Mouse (Mus musculus) forebrain, embryonic 13.5 days (tissue): ENCODE data around the gene Zfp609. TPM values are rescaled to one million over a fixed set of nuclear protein-coding genes. Genes with fewer than 3 reads are reported as not detected.
A peak's percentile ranks its signal among the peaks of the same experiment; 100 is the strongest.

Experiments used
- ATAC-seq: fragments of 200-750 bp; cut with Nextera tagmentation; 2 replicates; pipeline ENCODE4 v1.8.0; 2017
- H3K27ac ChIP-seq: fragments of 300-500 bp; sonication (generic); 2 replicates; pipeline ENCODE4 v1.5.1; 2015; ENCODE audit warnings: inconsistent platforms, mild to moderate bottlenecking, moderate library complexity
- H3K27me3 ChIP-seq: fragments of 300-500 bp; sonication (generic); 2 replicates; pipeline ENCODE4 v1.6.1; 2015; ENCODE audit warnings: mild to moderate bottlenecking, inconsistent platforms
- H3K36me3 ChIP-seq: fragments of 300-500 bp; sonication (generic); 2 replicates; pipeline ENCODE4 v1.6.1; 2015; ENCODE audit warnings: mild to moderate bottlenecking, inconsistent platforms; ENCODE audit not compliant: poor library complexity, severe bottlenecking
- H3K4me1 ChIP-seq: fragments of 300-500 bp; sonication (generic); 2 replicates; pipeline ENCODE4 v1.6.1; 2015; ENCODE audit warnings: inconsistent platforms
- H3K4me2 ChIP-seq: fragments of 300-500 bp; sonication (generic); 2 replicates; pipeline ENCODE4 v1.6.1; 2015; ENCODE audit warnings: inconsistent platforms, mild to moderate bottlenecking, moderate library complexity
- H3K4me3 ChIP-seq: fragments of 300-500 bp; sonication (generic); 2 replicates; pipeline ENCODE4 v1.5.1; 2015; ENCODE audit warnings: mild to moderate bottlenecking, inconsistent platforms
- H3K9ac ChIP-seq: fragments of 300-500 bp; sonication (generic); 2 replicates; pipeline ENCODE4 v1.6.1; 2015; ENCODE audit warnings: mild to moderate bottlenecking, inconsistent platforms
- H3K9me3 ChIP-seq: fragments of 300-500 bp; sonication (generic); replicated peaks from 2 replicates; pipeline ENCODE4 v1.6.1; 2016; ENCODE audit warnings: inconsistent platforms
- WGBS: fragments of 180-500 bp; shearing (Covaris S2); methylation state at CpG from one replicate; pipeline ENCODE4 v1.1.7; 2015; 5-methylcytosine and 5-hydroxymethylcytosine counted together
- polyA plus RNA-seq: library from polyadenylated mRNA; unstranded; fragments of >200 nt; fragmentation: Nextera tagmentation; extraction: Ambion mirVana; gene quantifications from 2 replicates; pipeline ENCODE4 v1.2.1, GENCODE M21; 2015

Gene Zfp609
- polyA plus RNA-seq, 1 experiment from 2014 or later, result 9.4 TPM

GRCm38 (mm10) chr9:65755673-65756375 is 71.5 kb downstream of the Zfp609 start:
- no peaks in the 10 kb centered on the region for H3K27me3 ChIP-seq
- H3K36me3 ChIP-seq, result 0 out of 2 replicates have a peak, but pooled peaks cover under 1% of the 10 kb centered on the region
- no peak overlapping the region for H3K4me2 ChIP-seq
- H3K4me3 ChIP-seq, result no peak overlapping the region
- no peaks in the 10 kb centered on the region for H3K9me3 ChIP-seq
- H3K4me1 ChIP-seq, result peaks cover 36% of the 10 kb centered on the region
- peak; percentile 74 for ATAC-seq
- H3K27ac ChIP-seq, result peak overlapping the region; percentile 66
- no peak overlapping the region for H3K9ac ChIP-seq
- WGBS, result 38% methylated on average over 7 of the region's 7 CpGs

GRCm38 (mm10) chr9:65755164-65755563 is 72.2 kb downstream of the Zfp609 start:
- no peak for ATAC-seq
- Histone ChIP-seq H3K4me1 (peaks cover 30% of the 10 kb centered on the region), H3K4me3 (no peak overlapping the region), H3K9ac (no peak overlapping the region), H3K36me3 (0 out of 2 replicates have a peak, but pooled peaks cover 3% of the 10 kb centered on the region), H3K27me3 (no peaks in the 10 kb centered on the region), H3K9me3 (no peaks in the 10 kb centered on the region), H3K4me2 (no peak overlapping the region), H3K27ac (no peak overlapping the region)
- WGBS, result 94% methylated on average over 1 of the region's 1 CpGs

GRCm38 (mm10) chr9:65752632-65753031 is 74.7 kb downstream of the Zfp609 start:
- H3K9me3 ChIP-seq, result no peaks in the 10 kb centered on the region
- WGBS, result 95% methylated on average over 3 of the region's 3 CpGs

GRCm38 (mm10) chr9:65751906-65752305 is 75.5 kb downstream of the Zfp609 start:
- ATAC-seq, result no peak
- H3K27ac ChIP-seq, result no peak overlapping the region
- H3K9me3 ChIP-seq, result no peaks in the 10 kb centered on the region
- 0 out of 2 replicates have a peak, but pooled peaks cover 3% of the 10 kb centered on the region for H3K36me3 ChIP-seq
- H3K4me2 ChIP-seq, result no peak overlapping the region
- H3K9ac ChIP-seq, result no peak overlapping the region
- 98% methylated on average over 7 of the region's 7 CpGs for WGBS
- no peaks in the 10 kb centered on the region for H3K27me3 ChIP-seq
- no peak overlapping the region for H3K4me3 ChIP-seq
- H3K4me1 ChIP-seq, result peaks cover 26% of the 10 kb centered on the region

More at GRCm38 (mm10) chr9:65752632-65753031, 74.7 kb downstream of the Zfp609 start:
- 0 out of 2 replicates have a peak, but pooled peaks cover 3% of the 10 kb centered on the region for H3K36me3 ChIP-seq
- H3K4me2 ChIP-seq, result no peak overlapping the region
- no peak overlapping the region for H3K27ac ChIP-seq
- H3K4me1 ChIP-seq, result peaks cover 28% of the 10 kb centered on the region
- no peak for ATAC-seq
- H3K9ac ChIP-seq, result no peak overlapping the region
- no peak overlapping the region for H3K4me3 ChIP-seq
- H3K27me3 ChIP-seq, result no peaks in the 10 kb centered on the region

GRCm38 (mm10) chr9:65748102-65748501 is 79.3 kb downstream of the Zfp609 start:
- Histone ChIP-seq H3K4me1 (peaks cover 43% of the 10 kb centered on the region), H3K27ac (peak overlapping the region; percentile 44; the same call in 1 of the 2 replicates), H3K27me3 (no peaks in the 10 kb centered on the region), H3K36me3 (0 out of 2 replicates have a peak, but pooled peaks cover 3% of the 10 kb centered on the region), H3K9me3 (no peaks in the 10 kb centered on the region), H3K9ac (no peak overlapping the region), H3K4me3 (no peak overlapping the region), H3K4me2 (no peak overlapping the region)
- no peak for ATAC-seq
- 61% methylated on average over 4 of the region's 4 CpGs for WGBS

GRCm38 (mm10) chr9:65746479-65746878 is 80.9 kb downstream of the Zfp609 start:
- 90% methylated on average over 2 of the region's 2 CpGs for WGBS
- Histone ChIP-seq H3K4me3 (no peak overlapping the region), H3K9me3 (no peaks in the 10 kb centered on the region), H3K27ac (no peak overlapping the region), H3K27me3 (no peaks in the 10 kb centered on the region), H3K4me2 (no peak overlapping the region), H3K36me3 (0 out of 2 replicates have a peak, but pooled peaks cover 3% of the 10 kb centered on the region), H3K9ac (no peak overlapping the region), H3K4me1 (peaks cover 50% of the 10 kb centered on the region)
- no peak for ATAC-seq

GRCm38 (mm10) chr9:65745456-65745855 is 81.9 kb downstream of the Zfp609 start:
- Histone ChIP-seq H3K9me3 (no peaks in the 10 kb centered on the region), H3K27ac (peak overlapping the region; percentile 94), H3K4me3 (no peak overlapping the region), H3K4me1 (peaks cover 50% of the 10 kb centered on the region), H3K27me3 (no peaks in the 10 kb centered on the region), H3K4me2 (peak overlapping the region; percentile 39; the same call in 1 of the 2 replicates), H3K36me3 (no peaks in the 10 kb centered on the region), H3K9ac (peak overlapping the region; percentile 41; the same call in 1 of the 2 replicates)
- ATAC-seq, result no peak
- 66% methylated on average over 5 of the region's 5 CpGs for WGBS

GRCm38 (mm10) chr9:65744171-65745082 is 82.9 kb downstream of the Zfp609 start:
- no peaks in the 10 kb centered on the region for H3K9me3 ChIP-seq
- H3K9ac ChIP-seq, result peak overlapping the region; percentile 41
- peaks cover 50% of the 10 kb centered on the region for H3K4me1 ChIP-seq
- H3K27me3 ChIP-seq, result no peaks in the 10 kb centered on the region
- H3K4me3 ChIP-seq, result no peak overlapping the region
- H3K27ac ChIP-seq, result peak overlapping the region; percentile 94
- 12% methylated on average over 4 of the region's 4 CpGs for WGBS
- H3K36me3 ChIP-seq, result no peaks in the 10 kb centered on the region
- peak overlapping the region; percentile 39 for H3K4me2 ChIP-seq
- peak; percentile 95 for ATAC-seq

GRCm38 (mm10) chr9:65743809-65744170 is 83.6 kb downstream of the Zfp609 start:
- Histone ChIP-seq H3K27ac (peak overlapping the region; percentile 94), H3K9me3 (no peaks in the 10 kb centered on the region), H3K4me3 (no peak overlapping the region), H3K36me3 (peaks cover 5% of the 10 kb centered on the region), H3K27me3 (no peaks in the 10 kb centered on the region), H3K9ac (no peak overlapping the region), H3K4me1 (peaks cover 50% of the 10 kb centered on the region), H3K4me2 (peak overlapping the region; percentile 39)
- ATAC-seq, result peak; percentile 58; the same call in 1 of the 2 replicates

- no peak overlapping the region for H3K9ac ChIP-seq
- H3K27me3 ChIP-seq, result no peaks in the 10 kb centered on the region
- no peaks in the 10 kb centered on the region for H3K9me3 ChIP-seq
- no peak overlapping the region for H3K4me3 ChIP-seq
- H3K27ac ChIP-seq, result peak overlapping the region; percentile 94
- peaks cover 46% of the 10 kb centered on the region for H3K4me1 ChIP-seq
- H3K36me3 ChIP-seq, result peaks cover 5% of the 10 kb centered on the region
- ATAC-seq, result no peak
- H3K4me2 ChIP-seq, result no peak overlapping the region
Measured at GRCm38 (mm10) chr9:65743322-65743721, 84.0 kb downstream of the Zfp609 start.

- Histone ChIP-seq H3K27ac (0 out of 2 replicates have a peak overlapping the region, but pooled peaks have one; percentile 21), H3K4me3 (no peak overlapping the region), H3K27me3 (no peaks in the 10 kb centered on the region), H3K4me1 (peaks cover 43% of the 10 kb centered on the region), H3K9ac (no peak overlapping the region), H3K4me2 (no peak overlapping the region), H3K9me3 (no peaks in the 10 kb centered on the region), H3K36me3 (peaks cover 5% of the 10 kb centered on the region)
- 91% methylated on average over 3 of the region's 3 CpGs for WGBS
- no peak for ATAC-seq
Measured at GRCm38 (mm10) chr9:65742777-65743176, 84.6 kb downstream of the Zfp609 start.
